Mouse (Mus musculus) ovary, postnatal 14 days (tissue): ENCODE results near the gene Tmem89.

ENCODE experiments used
- DNase-seq: peaks from one replicate; pipeline ENCODE4 v3.0.0; 2022; ENCODE audit warnings: low spot score

The Tmem89 gene

DNA sequence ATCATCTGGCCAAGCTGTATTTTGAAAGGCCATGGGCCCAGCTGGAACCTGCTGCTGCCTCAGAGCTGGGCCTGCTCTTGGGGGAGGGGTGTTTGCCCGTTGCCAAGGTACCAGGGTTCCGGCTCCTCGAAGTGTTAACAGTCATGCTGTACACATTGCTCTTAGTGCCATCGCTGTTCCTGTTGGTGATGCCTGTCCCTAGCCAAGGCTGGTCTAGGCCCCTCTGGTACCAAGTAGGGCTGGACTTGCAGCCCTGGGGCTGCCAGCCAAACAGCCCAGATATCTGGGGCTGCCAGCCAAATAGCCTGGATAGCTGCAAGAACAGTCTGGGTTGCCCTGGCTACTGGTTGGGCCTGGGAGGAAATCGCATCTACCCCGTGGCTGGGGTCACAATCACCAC, at the start of gene Tmem89:
TSS of gene Tmem89 (plus strand) at position 129 of the 400 bp plus-strand sequence.
- no peak for DNase-seq

DNA sequence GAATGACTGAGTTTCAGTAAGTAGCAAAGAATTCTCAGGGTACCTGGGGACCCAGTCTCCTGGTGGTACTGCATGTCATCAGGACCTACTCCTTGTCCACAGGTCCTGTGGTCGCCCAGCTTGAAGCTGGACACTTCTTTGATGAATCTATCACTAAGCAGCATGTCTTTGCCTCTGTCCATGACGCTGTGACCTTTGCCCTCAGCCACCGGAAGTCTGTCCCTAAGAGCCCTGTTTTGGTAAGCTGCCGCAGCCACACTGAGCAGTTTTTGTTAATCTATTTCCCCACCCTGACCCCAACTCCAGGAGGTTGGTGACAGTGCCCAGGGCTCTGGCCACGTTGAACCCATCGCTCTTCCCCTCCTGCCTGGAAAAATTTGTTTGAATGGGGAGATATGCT, 2.1 kb upstream of the Tmem89 start:
- no peak for DNase-seq

DNA sequence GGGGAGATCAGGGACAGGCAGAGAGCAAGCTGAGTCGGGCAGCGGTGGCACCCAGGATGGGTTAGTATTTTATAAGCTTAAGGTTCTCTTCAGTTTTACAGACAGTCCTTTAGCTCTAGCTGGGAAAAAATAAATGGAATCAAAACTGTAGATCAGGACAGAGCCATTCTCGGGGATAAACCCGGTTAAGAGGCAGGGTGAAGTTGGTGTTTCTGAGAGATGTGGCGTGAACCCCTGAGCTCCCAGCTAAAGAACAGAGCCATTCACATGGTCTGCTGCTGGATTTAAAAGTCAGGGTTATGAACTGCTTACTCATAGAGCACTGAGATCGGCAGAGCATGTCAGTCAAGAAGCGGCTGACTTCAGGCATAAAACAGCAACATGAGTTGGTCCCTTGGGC, 1.3 kb upstream of the Tmem89 start:
- no peak for DNase-seq

DNA sequence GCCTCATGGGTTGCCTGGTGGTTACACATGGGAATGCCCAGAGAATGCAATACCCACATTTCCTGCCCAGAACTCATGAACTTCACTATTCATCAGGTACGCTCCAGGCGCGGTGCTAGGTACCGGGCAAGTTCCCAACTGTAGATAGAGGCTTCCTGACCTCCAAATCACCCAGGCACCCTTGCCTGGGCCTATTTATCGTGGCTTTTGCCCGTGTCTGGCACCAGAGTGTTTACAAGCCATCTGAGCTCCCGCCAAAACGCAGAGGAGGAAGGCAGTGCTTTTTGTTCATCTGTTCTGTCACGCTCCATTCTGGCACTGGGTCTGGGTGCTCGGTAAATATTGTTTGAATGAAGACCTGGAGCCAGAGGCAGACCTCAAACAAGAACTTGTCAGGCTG, 798 bp upstream of the Tmem89 start:
- no peak for DNase-seq

DNA sequence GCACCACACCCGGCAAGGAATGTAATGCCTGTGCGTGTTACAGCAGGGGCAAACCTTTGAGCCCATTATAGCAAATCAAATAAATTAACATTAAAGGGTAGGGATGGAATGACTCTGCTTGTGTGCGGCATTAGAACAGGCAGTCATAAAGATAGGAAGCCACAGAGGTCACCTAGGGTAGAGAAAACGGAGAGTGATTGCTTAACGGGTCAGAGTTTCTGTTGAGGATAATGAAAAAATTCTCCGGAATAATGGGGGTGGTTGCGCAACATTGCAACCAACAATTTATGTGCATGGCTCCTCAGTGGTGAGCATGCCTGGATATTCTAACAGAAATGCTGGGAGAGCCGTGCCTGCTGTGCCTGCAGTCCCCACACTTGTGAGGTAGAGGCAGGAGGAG, 11.5 kb downstream of the Tmem89 start:
- no peak for DNase-seq

DNA sequence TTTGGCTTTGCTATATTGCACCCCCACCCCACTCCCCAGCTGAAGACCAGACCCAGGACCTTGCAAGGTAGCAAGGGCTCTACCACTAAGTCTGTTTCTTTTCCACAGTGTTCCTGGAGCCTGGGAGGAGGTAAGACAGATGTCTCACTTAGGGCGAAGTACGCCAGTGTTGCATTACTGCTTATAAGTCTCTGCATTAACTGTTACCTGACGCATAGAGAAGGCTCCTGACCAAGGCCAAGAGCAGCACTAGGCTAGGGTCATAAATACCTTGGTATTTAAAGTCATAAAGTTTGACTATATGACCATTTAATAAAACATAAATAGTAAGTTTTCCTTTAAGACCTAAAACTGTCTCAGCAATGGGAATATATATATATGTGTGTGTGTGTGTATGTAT, 14.0 kb downstream of the Tmem89 start:
- no peak for DNase-seq

DNA sequence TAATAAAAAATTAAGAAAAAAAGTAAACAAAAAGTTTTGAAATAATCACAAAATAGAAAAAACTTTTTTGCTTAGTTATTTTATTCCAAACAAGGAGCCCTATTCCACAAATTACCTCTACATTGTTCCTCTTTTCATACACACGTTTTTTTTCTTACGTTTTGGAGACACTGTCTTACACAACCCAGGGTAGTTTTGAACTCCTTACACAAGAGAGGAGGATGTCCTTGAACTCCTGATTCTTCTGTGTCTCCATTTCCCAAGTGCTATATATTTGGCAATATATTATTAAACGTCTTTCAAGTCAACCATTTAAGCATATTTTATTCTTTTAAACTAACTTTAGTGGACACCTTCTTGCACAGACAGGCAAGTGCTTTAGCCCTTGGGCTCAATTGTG, 21.6 kb downstream of the Tmem89 start:
- DNase-seq, result no peak

DNA sequence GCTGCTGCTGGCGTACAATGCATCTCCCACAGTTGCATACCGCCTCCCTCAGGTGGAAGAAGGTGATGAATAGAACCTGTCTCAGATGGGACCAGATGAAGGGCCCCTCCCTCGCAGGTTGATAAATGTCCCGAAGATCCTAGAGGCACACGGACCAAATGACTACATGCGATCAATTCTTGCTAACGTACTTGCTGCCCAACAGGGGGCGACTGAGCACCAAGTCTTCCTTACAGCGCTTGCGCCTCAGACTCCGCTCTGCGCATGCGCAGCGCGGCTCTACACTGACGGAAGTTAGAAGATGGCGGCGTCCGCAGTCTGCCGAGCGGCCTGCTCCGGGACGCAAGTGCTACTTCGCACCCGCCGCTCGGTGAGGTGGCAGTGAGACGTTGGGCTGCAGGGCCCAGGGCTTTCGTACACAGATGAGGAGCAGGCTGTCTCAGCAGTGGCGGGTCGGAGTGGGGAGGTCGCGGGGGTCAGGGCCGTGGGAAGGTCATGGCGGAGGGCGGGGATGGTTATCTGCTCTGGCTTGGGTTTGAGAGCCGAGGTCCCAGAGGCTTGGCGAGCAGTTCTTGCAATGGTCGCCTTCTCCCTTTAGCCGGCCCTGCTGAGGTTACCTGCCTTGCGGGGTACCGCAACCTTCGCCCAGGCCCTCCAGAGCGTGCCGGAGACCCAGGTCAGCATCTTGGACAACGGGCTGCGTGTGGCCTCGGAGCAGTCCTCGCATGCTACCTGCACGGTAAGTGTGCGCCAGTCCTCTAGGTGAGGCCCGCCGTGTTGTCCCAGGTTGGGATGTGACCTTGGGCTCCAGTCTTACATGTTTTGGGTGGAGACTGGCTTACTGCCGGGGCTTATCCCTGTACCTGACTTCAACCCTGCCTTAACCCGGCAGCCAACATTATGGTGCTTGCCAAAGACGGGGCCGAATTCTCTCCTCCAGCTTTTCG, 22.3 kb downstream of the Tmem89 start, which contains the start of gene Uqcrc1:
TSS of gene Uqcrc1 (plus strand) at position 216 of the 947 bp plus-strand sequence.
- DNase-seq, result peak; percentile 92

DNA sequence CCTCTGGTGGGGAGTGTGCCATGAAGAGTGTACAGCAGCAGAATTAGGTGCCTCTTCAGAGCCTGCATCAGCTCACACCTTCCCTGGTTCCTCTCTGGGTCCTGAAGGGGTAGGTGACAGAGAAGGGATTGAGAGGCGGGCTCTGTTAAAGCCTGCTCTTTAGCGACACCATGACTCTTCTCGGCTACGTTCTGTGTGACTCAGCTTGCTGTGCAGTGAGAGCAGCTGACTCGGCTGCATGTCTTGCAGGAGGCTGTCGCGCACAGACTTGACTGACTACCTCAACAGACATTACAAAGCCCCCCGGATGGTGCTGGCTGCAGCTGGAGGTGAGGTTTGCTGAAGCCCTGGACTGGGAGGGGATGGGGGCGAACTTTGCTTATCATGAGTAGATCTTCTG, 30.7 kb downstream of the Tmem89 start:
- DNase-seq, result no peak

DNA sequence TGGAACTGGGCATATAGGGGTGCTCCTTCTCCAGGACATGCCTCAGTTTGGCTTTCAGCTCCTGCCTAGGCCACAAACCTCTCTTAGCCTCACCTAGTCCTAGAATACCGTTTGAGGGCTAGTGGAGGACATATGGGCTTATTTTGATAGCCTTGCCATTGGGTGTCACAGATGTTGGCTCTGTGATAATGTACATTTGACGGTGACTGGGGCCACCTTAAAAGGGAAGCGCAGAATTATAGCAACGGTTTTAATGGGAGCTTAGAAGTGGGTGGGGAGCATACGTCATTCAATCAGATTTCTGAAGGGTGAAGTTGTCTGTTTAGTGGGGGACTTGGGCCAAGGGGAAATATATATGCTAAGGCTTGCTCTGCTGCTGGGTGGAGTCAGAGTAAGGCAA, 31.2 kb downstream of the Tmem89 start:
- no peak for DNase-seq

DNA sequence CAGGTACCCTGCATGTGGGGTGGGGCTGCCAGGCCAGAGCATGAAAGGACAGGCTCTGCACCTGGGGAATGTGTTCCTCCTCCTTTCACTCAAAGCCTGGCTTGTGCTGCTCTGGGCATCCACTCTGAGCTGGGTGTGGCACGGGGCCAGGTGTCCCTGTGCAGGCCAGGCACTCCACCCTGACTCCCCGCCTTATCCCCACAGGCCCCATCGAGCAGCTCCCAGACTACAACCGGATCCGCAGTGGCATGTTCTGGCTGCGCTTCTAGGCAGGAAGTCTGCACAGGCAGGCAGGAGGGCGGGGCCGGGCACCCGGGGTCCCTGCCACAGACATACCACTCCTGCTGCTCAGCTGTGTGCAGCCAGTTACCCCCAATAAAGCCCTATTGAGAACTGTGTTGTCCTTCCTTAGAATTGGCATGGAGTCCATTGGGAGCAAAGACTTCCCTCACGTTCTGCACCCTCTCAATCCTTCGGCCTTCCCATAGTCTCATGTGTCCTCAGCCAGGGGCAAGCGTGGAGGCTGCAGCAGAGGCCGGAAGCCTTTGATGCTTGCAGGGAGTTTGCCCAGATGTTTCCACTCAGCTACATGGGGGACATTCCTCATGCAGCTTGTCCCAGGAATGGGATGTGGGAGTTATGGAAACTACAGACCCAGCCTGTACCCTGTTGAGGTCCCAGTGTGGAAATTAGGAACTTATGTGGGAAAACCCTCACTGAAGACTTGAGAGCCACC, 35.0 kb downstream of the Tmem89 start:
- DNase-seq, result peak; percentile 21

DNA sequence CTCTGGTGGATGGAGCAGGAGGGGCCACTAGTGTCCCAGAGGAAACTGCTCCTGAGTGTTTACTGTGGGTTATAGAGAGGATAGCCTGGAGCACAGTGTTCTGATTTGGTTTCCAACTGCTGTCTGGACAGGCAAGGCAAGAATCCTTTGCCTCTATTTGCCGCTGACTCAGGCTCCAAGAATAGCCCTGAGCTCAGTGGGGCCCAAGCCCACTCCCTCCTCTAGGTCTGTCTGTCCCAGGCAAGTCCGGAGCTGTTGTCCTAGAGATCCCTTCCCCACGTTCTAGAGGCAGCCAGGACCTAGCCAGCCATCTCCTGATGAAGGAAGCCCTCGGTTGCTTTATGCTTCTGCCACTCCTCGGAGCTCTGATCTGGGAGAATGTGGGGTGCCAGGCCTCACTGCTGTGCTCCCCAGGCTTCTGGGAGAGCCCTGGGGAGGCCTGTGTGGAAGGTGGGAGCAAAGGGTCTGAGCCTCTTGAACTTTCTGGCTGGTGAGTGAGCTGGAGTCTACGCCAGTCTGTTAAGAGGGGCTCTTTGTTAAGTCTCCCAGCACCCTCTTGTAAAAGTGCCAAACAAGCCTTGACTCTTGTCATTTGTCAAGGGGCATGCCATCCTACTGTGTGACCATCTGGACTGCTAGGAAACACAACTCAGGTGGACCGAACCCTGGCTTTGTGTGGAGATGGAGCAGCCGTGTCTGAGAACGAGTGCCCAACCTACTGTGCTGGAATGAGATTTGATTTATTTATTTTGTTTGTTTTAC, 35.7 kb downstream of the Tmem89 start:
- no peak for DNase-seq

DNA sequence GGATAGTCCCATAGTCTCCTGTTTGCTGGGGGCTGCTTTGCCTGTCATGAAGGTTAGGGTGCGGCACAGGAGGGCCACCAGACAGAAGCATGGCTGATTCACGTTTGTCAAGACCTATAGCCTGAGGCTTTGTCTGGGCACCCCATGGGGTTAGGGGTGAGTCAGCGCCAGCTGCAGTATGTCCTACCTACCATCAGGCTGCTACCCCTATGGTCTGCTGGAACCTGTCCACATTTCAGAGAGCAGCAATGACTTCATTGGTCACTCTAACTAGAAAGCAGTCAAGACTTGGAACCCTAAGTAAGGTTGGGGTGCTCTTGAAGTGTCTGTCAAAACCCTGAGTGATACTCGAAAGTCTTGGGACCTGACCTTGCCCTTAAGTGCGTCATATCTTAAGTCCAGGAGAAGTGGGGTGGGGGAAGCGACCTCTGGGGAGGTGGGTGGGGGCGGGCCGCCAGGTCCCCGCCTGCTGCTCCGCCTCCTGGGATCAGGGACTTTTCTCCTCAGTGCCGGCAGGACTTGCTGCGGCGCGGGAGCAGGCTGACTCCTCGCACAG, 38.7 kb downstream of the Tmem89 start, which contains the start of gene Col7a1:
TSS of gene Col7a1 (plus strand) at position 506 of the 556 bp plus-strand sequence.
- DNase-seq, result no peak

DNA sequence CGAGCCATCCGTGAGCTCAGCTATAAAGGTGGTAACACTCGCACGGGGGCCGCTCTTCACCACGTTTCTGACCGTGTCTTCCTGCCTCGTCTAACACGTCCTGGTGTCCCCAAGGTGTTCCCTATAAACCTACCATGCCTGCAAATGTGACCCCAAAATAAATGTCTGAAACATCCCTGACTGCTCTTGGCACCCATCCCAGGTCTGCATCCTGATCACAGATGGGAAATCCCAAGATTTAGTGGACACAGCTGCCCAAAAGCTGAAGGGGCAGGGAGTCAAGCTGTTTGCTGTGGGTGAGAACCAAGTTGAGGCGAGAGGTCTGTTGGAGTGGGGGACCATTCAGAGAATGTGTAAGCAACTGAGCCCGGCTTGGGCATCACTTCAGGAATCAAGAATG, 40.8 kb downstream of the Tmem89 start:
- no peak for DNase-seq

DNA sequence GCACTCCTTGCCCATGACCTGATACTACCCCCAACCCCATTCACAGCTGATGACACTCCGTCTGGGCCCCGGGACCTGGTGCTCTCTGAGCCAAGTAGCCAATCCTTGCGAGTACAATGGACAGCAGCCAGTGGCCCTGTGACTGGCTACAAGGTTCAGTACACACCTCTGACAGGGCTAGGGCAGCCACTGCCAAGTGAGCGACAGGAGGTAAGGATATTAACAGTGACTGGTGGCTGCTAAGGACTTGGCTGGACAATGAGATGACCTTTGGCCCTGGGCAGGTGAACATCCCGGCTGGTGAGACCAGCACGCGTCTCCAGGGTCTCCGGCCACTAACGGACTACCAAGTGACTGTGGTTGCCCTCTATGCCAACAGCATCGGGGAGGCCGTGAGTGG, 41.4 kb downstream of the Tmem89 start:
- DNase-seq, result no peak

DNA sequence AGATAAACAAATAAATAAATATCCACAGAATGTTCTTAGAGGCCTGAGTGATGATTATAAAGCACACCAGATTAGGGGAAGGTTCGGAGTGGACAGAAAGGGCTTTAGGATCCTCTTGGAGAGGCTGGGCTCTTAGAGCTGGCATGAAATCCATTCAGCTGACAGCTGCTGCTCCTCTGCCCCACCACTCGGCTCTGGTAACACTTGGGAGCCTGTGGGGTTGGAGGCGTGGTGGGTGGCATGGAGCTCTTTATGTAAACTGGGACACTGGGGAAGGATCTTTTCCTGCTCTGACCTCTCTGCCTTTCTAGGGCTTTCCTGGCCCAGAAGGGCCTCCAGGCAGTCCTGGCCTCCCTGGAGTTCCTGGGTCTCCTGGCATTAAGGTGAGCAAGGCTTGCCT, 49.2 kb downstream of the Tmem89 start:
- no peak for DNase-seq

DNA sequence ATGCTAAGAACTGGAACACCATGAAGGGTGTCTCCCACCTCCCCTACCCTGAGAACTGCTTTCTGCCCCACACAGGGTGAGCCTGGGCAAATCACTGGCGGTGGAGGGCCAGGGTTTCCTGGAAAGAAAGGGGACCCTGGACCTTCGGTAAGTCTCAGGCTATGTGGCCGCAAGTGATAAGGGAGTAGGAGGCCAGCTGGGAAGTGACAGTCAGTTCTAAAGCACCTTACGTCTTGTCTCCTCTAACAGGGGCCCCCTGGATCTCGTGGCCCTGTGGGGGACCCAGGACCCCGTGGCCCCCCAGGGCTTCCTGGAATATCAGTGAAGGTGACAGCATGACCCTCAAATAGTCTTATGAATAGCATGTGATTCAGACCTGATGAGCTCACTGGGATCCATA, 49.9 kb downstream of the Tmem89 start:
- DNase-seq, result no peak
